ENCODE assay signal across 17 mouse cellular contexts in genomic region chr12:80269303-80269702, GRCm38 (mm10). TPM values are rescaled to one million over a fixed set of nuclear protein-coding genes. Genes with fewer than 3 reads are reported as not detected.
DNase-seq lines count a peak whose midpoint lies in the region; TF ChIP-seq lines count a peak whose summit lies in the region.
"Had no signal": no experiment of that assay in that cellular context is flagged by ENCODE, and none has a peak within 500 bp of the region (broad histone marks: within the 10 kb centered on the region; RNA-seq: fewer than 3 reads in every experiment).

No protein-coding gene starts in this region.

- no peaks in the 10 kb centered on the region for H3K79me2 ChIP-seq in CH12.LX (replicated peaks; ENCODE audit: control insufficient read depth, extremely low read depth, insufficient read depth, poor library complexity, severe bottlenecking)

- no peak for TF ChIP-seq POLR2A in CH12.LX (IDR thresholded peaks at IDR 0.05; ENCODE audit: low read depth, low read length)
- TF ChIP-seq POLR2A in kidney, adult 2 months (IDR thresholded peaks at IDR 0.05; ENCODE audit: low read depth, low read length): no peak
- no peak for TF ChIP-seq POLR2A in cerebellum, adult 2 months (IDR thresholded peaks at IDR 0.05; ENCODE audit: borderline replicate concordance, insufficient read depth, low read length)

- H3K9me3 ChIP-seq in heart, embryonic 10.5 days: no peaks in the 10 kb centered on the region
- H3K9me3 ChIP-seq in CH12.LX (replicated peaks; ENCODE audit: low read length): no peaks in the 10 kb centered on the region
- H3K9me3 ChIP-seq: embryonic facial prominence, embryonic 10.5 days; embryonic facial prominence, embryonic 12.5 days; forebrain, embryonic 13.5 days had no signal

- H3K4me3 ChIP-seq in heart, embryonic 10.5 days: no peak overlapping the region
- no peak overlapping the region for H3K4me3 ChIP-seq in CH12.LX (replicated peaks in 1 of 3; ENCODE audit: low read depth in 2 of 3, low read length in 2 of 3, poor library complexity in 1 of 3)
- H3K4me3 ChIP-seq in kidney, adult 2 months (ENCODE audit: insufficient read depth, low read depth, low read length): no peak overlapping the region
- H3K4me3 ChIP-seq in cerebellum, adult 2 months (replicated peaks; ENCODE audit: insufficient read depth, low read depth, low read length): no peak overlapping the region
- H3K4me3 ChIP-seq: embryonic facial prominence, embryonic 10.5 days; embryonic facial prominence, embryonic 12.5 days; forebrain, embryonic 13.5 days had no signal

- peaks cover 53% of the 10 kb centered on the region for H3K4me1 ChIP-seq in heart, embryonic 10.5 days
- H3K4me1 ChIP-seq in CH12.LX (ENCODE audit: control insufficient read depth in 1 of 2, insufficient read depth in 2 of 2): peaks cover 2 to 51% of the 10 kb centered on the region in 2 experiments; a peak in 2 of 4 replicates
- H3K4me1 ChIP-seq in kidney, adult 2 months (ENCODE audit: control insufficient read depth, insufficient read depth, low read length): no peaks in the 10 kb centered on the region
- no peaks in the 10 kb centered on the region for H3K4me1 ChIP-seq in cerebellum, adult 2 months (ENCODE audit: control insufficient read depth, insufficient read depth, low read length)

- in situ Hi-C loops in CH12.LX (cut with MboI; ENCODE audit: low pct_ligation_motif_present, low pct_unique_long_range_greater_than_20kb, low sequenced_read_pairs): no loop called here

- no peak for DNase-seq in heart, embryonic 10.5 days (ENCODE audit: low spot score)
- no peak for DNase-seq in heart, adult 8-10 months (ENCODE audit: low spot score)
- DNase-seq in CD4-positive helper T cell, adult 2 months (ENCODE audit: low read depth, low spot score): peak; percentile 29
- DNase-seq in CH12.LX (ENCODE audit: extremely low read depth): peak; percentile 28
- DNase-seq in kidney, adult 2 months: no peak
- no peak for DNase-seq in cerebellum, adult 2 months
- DNase-seq: adrenal gland, adult 2 months; adrenal gland, postnatal 10 days; adrenal gland, postnatal 25 days; cerebellum, adult 11 months; cerebellum, adult 18-20 months; cerebellum, adult 9-10 months; cerebellum, postnatal 10 days; cerebellum, postnatal 25 days had no signal

- no peak overlapping the region for H3K9ac ChIP-seq in CH12.LX (ENCODE audit: insufficient read depth, low read depth)
- H3K9ac ChIP-seq: embryonic facial prominence, embryonic 12.5 days; forebrain, embryonic 13.5 days had no signal

- TF ChIP-seq CTCF in CH12.LX (conservative IDR thresholded peaks at IDR 0.05 in 1 of 2, IDR thresholded peaks at IDR 0.05 in 1 of 2; ENCODE audit: low read depth in 2 of 2, low read length in 2 of 2): no peak
- no peak for TF ChIP-seq CTCF in kidney, adult 2 months (conservative IDR thresholded peaks at IDR 0.05; ENCODE audit: insufficient read depth, insufficient read length, low read depth, low read length)
- no peak for TF ChIP-seq CTCF in cerebellum, adult 2 months (IDR thresholded peaks at IDR 0.05; ENCODE audit: borderline replicate concordance, insufficient read depth, low read depth, low read length)

- H3K36me3 ChIP-seq in heart, embryonic 10.5 days: no peaks in the 10 kb centered on the region
- no peaks in the 10 kb centered on the region for H3K36me3 ChIP-seq in CH12.LX (replicated peaks in 1 of 2; ENCODE audit: control insufficient read depth in 1 of 2, insufficient read depth in 1 of 2, low read length in 1 of 2)
- H3K36me3 ChIP-seq in kidney, adult 2 months (ENCODE audit: control insufficient read depth, insufficient read depth, low read length): no peaks in the 10 kb centered on the region
- H3K36me3 ChIP-seq: embryonic facial prominence, embryonic 10.5 days; embryonic facial prominence, embryonic 12.5 days had no signal

- H3K4me2 ChIP-seq in CH12.LX (ENCODE audit: insufficient read depth, low read depth, poor library complexity, severe bottlenecking): no peak overlapping the region
- H3K4me2 ChIP-seq: embryonic facial prominence, embryonic 12.5 days; forebrain, embryonic 13.5 days had no signal

- dilution Hi-C loops in CH12.LX (cut with MboI; ENCODE audit: extremely low pct_ligation_motif_present, extremely low pct_unique_long_range_greater_than_20kb, low sequenced_read_pairs): no loop called here

- peak; percentile 80 for TF ChIP-seq EP300 in CH12.LX (IDR thresholded peaks at IDR 0.05; ENCODE audit: low read length)

- 0 out of 2 replicates have a peak overlapping the region, but pooled peaks have one; percentile 38 for H3K27ac ChIP-seq in heart, embryonic 10.5 days
- no peak overlapping the region for H3K27ac ChIP-seq in CH12.LX (ENCODE audit: insufficient read depth, low read depth)
- no peak overlapping the region for H3K27ac ChIP-seq in kidney, adult 2 months (ENCODE audit: insufficient read depth, low read depth, low read length)
- H3K27ac ChIP-seq in cerebellum, adult 2 months (ENCODE audit: insufficient read depth, low read length): no peak overlapping the region
- H3K27ac ChIP-seq: embryonic facial prominence, embryonic 10.5 days; embryonic facial prominence, embryonic 12.5 days; forebrain, embryonic 13.5 days had no signal

- no peak for TF ChIP-seq RAD21 in CH12.LX (IDR thresholded peaks at IDR 0.05; ENCODE audit: low read depth, low read length)

- no peaks in the 10 kb centered on the region for H3K27me3 ChIP-seq in heart, embryonic 10.5 days (ENCODE audit: insufficient read depth, poor library complexity, severe bottlenecking)
- no peaks in the 10 kb centered on the region for H3K27me3 ChIP-seq in CH12.LX (replicated peaks)
- no peaks in the 10 kb centered on the region; the same call in 1 of the 2 replicates for H3K27me3 ChIP-seq in kidney, adult 2 months (replicated peaks; ENCODE audit: control insufficient read depth, insufficient read depth, low read length)
- no peaks in the 10 kb centered on the region for H3K27me3 ChIP-seq in cerebellum, adult 2 months (ENCODE audit: control insufficient read depth, insufficient read depth, low read length)
- H3K27me3 ChIP-seq: embryonic facial prominence, embryonic 12.5 days; forebrain, embryonic 13.5 days had no signal

- 92% methylated on average over 2 of the region's 2 CpGs for WGBS in heart, embryonic 10.5 days
- 93% methylated on average over 2 of the region's 2 CpGs for WGBS in kidney, adult 2 months
- 93% methylated on average over 2 of the region's 2 CpGs for WGBS in cerebellum, adult 2 months

TF ChIP-seq in CH12.LX, 34 proteins besides CTCF, POLR2A, EP300 and RAD21:
- no peak for TF ChIP-seq UBTF (IDR thresholded peaks at IDR 0.05; ENCODE audit: low read depth, low read length)
- TF ChIP-seq ZNF384 (IDR thresholded peaks at IDR 0.05; ENCODE audit: low read depth, low read length): no peak
- TF ChIP-seq BHLHE40 (IDR thresholded peaks at IDR 0.05; ENCODE audit: low read depth, low read length): peak; percentile 71
- TF ChIP-seq SIN3A (IDR thresholded peaks at IDR 0.05; ENCODE audit: low read length): no peak
- 0 out of 2 replicates have a peak, but pooled peaks have one; percentile 39 for TF ChIP-seq MYC (IDR thresholded peaks at IDR 0.05; ENCODE audit: low read depth, low read length)
- TF ChIP-seq NRF1 (IDR thresholded peaks at IDR 0.05; ENCODE audit: low read depth, low read length): no peak
- peak; percentile 65 for TF ChIP-seq TBP (conservative IDR thresholded peaks at IDR 0.05; ENCODE audit: low read depth, low read length)
- peak; percentile 54; the same call in 1 of the 2 replicates for TF ChIP-seq IRF4 (IDR thresholded peaks at IDR 0.05; ENCODE audit: low read depth, low read length)
- TF ChIP-seq MAX (IDR thresholded peaks at IDR 0.05; ENCODE audit: low read length): 0 out of 2 replicates have a peak, but pooled peaks have one; percentile 18
TF ChIP-seq in CH12.LX: peak in this region for 5.

RNA-seq across cellular contexts. Expression of gene Actn1, which starts 9.1 kb away (rescaled TPM):
- 62.6 and 67.8 TPM in 2 replicates for polyA plus RNA-seq in heart, embryonic 10.5 days (2016; fragmentation: Nextera tagmentation; extraction: Ambion mirVana)
- total RNA-seq in heart, adult 8-10 months (2022): 10 to 100 TPM; 22.6 to 26.7 (median 26.0) TPM
- total RNA-seq in CH12.LX (2012; rRNA removed): 4.9 and 5.5 TPM in 2 replicates
- total RNA-seq in CH12.LX (2014; rRNA removed): 2.4 and 2.7 TPM in 2 replicates
- polyA plus RNA-seq in CH12.LX (2012; ENCODE audit: insufficient read length, low read depth): 10.9 and 13.2 TPM in 2 replicates
- 31.3 and 32.6 TPM in 2 replicates for polyA plus RNA-seq in kidney, adult 2 months (2012; rRNA removed)
- polyA plus RNA-seq in cerebellum, adult 2 months (2012; rRNA removed): 30.0 and 35.4 TPM in 2 replicates

Comparison
In these comparisons a context has a peak if more than half of its experiments do, and no peak if none do; other contexts are left out.
1. DNase-seq: peak in CD4-positive helper T cell, adult 2 months (single experiment) and CH12.LX (single experiment); none in heart, embryonic 10.5 days (single experiment), heart, adult 8-10 months (single experiment), kidney, adult 2 months (single experiment) and cerebellum, adult 2 months (0 of 2).